Mouse (Mus musculus): Measurements from ENCODE around the gene Tmem179b. TPM values are rescaled to one million over a fixed set of nuclear protein-coding genes. Genes with fewer than 3 reads are reported as not detected.

The Tmem179b gene
- polyA plus RNA-seq, 1 experiment from 2014 or later: 18.0 TPM

Other genes starting within 250 kb of the Tmem179b start
- 0.65 TPM for gene Slc22a8, start 183.2 kb downstream of the Tmem179b start, polyA plus RNA-seq (2014; fragmentation: Illumina TruSeq; extraction: RNeasy Lipid Tissue Mini Kit (QIAGEN cat#74804); ENCODE audit: low read depth, low replicate concordance)
- gene Slc22a6, start 156.4 kb downstream of the Tmem179b start, polyA plus RNA-seq (2014; fragmentation: Illumina TruSeq; extraction: RNeasy Lipid Tissue Mini Kit (QIAGEN cat#74804); ENCODE audit: low read depth, low replicate concordance): not detected
- not detected for gene Chrm1, start 110.7 kb downstream of the Tmem179b start, polyA plus RNA-seq (2014; fragmentation: Illumina TruSeq; extraction: RNeasy Lipid Tissue Mini Kit (QIAGEN cat#74804); ENCODE audit: low read depth, low replicate concordance)
- 53.3 TPM for gene Slc3a2, start 51.1 kb downstream of the Tmem179b start, polyA plus RNA-seq (2014; fragmentation: Illumina TruSeq; extraction: RNeasy Lipid Tissue Mini Kit (QIAGEN cat#74804); ENCODE audit: low read depth, low replicate concordance)
- gene Wdr74, start 38.6 kb downstream of the Tmem179b start, polyA plus RNA-seq (2014; fragmentation: Illumina TruSeq; extraction: RNeasy Lipid Tissue Mini Kit (QIAGEN cat#74804); ENCODE audit: low read depth, low replicate concordance): 21.9 TPM
- not detected for gene 1700092M07Rik, start 33.7 kb downstream of the Tmem179b start, polyA plus RNA-seq (2014; fragmentation: Illumina TruSeq; extraction: RNeasy Lipid Tissue Mini Kit (QIAGEN cat#74804); ENCODE audit: low read depth, low replicate concordance)
- gene Stx5a, start 33.1 kb downstream of the Tmem179b start, polyA plus RNA-seq (2014; fragmentation: Illumina TruSeq; extraction: RNeasy Lipid Tissue Mini Kit (QIAGEN cat#74804); ENCODE audit: low read depth, low replicate concordance): 51.6 TPM
- gene Nxf1, start 17.4 kb downstream of the Tmem179b start, polyA plus RNA-seq (2014; fragmentation: Illumina TruSeq; extraction: RNeasy Lipid Tissue Mini Kit (QIAGEN cat#74804); ENCODE audit: low read depth, low replicate concordance): 80.9 TPM
- gene Tmem223, start 3.5 kb downstream of the Tmem179b start, polyA plus RNA-seq (2014; fragmentation: Illumina TruSeq; extraction: RNeasy Lipid Tissue Mini Kit (QIAGEN cat#74804); ENCODE audit: low read depth, low replicate concordance): 132 TPM
- 4.8 TPM for gene Taf6l, start 11.9 kb upstream of the Tmem179b start, polyA plus RNA-seq (2014; fragmentation: Illumina TruSeq; extraction: RNeasy Lipid Tissue Mini Kit (QIAGEN cat#74804); ENCODE audit: low read depth, low replicate concordance)
- 84.7 TPM for gene Polr2g, start 24.1 kb upstream of the Tmem179b start, polyA plus RNA-seq (2014; fragmentation: Illumina TruSeq; extraction: RNeasy Lipid Tissue Mini Kit (QIAGEN cat#74804); ENCODE audit: low read depth, low replicate concordance)
- gene Zbtb3, start 28.1 kb upstream of the Tmem179b start, polyA plus RNA-seq (2014; fragmentation: Illumina TruSeq; extraction: RNeasy Lipid Tissue Mini Kit (QIAGEN cat#74804); ENCODE audit: low read depth, low replicate concordance): 1.9 TPM
- 19.7 TPM for gene Ttc9c, start 44.9 kb upstream of the Tmem179b start, polyA plus RNA-seq (2014; fragmentation: Illumina TruSeq; extraction: RNeasy Lipid Tissue Mini Kit (QIAGEN cat#74804); ENCODE audit: low read depth, low replicate concordance)
- gene Hnrnpul2, start 45.5 kb upstream of the Tmem179b start, polyA plus RNA-seq (2014; fragmentation: Illumina TruSeq; extraction: RNeasy Lipid Tissue Mini Kit (QIAGEN cat#74804); ENCODE audit: low read depth, low replicate concordance): 53.1 TPM
- not detected for gene AC129217.1, start 55.3 kb upstream of the Tmem179b start, polyA plus RNA-seq (2014; fragmentation: Illumina TruSeq; extraction: RNeasy Lipid Tissue Mini Kit (QIAGEN cat#74804); ENCODE audit: low read depth, low replicate concordance)
- gene Bscl2, start 63.0 kb upstream of the Tmem179b start, polyA plus RNA-seq (2014; fragmentation: Illumina TruSeq; extraction: RNeasy Lipid Tissue Mini Kit (QIAGEN cat#74804); ENCODE audit: low read depth, low replicate concordance): 28.4 TPM
- gene Gng3, start 64.7 kb upstream of the Tmem179b start, polyA plus RNA-seq (2014; fragmentation: Illumina TruSeq; extraction: RNeasy Lipid Tissue Mini Kit (QIAGEN cat#74804); ENCODE audit: low read depth, low replicate concordance): not detected
- gene Lrrn4cl, start 76.3 kb upstream of the Tmem179b start, polyA plus RNA-seq (2014; fragmentation: Illumina TruSeq; extraction: RNeasy Lipid Tissue Mini Kit (QIAGEN cat#74804); ENCODE audit: low read depth, low replicate concordance): 3.0 TPM
- gene Ubxn1, start 97.0 kb upstream of the Tmem179b start, polyA plus RNA-seq (2014; fragmentation: Illumina TruSeq; extraction: RNeasy Lipid Tissue Mini Kit (QIAGEN cat#74804); ENCODE audit: low read depth, low replicate concordance): 129 TPM
- 58.9 TPM for gene Uqcc3, start 106.5 kb upstream of the Tmem179b start, polyA plus RNA-seq (2014; fragmentation: Illumina TruSeq; extraction: RNeasy Lipid Tissue Mini Kit (QIAGEN cat#74804); ENCODE audit: low read depth, low replicate concordance)
- gene Lbhd1, start 109.3 kb upstream of the Tmem179b start, polyA plus RNA-seq (2014; fragmentation: Illumina TruSeq; extraction: RNeasy Lipid Tissue Mini Kit (QIAGEN cat#74804); ENCODE audit: low read depth, low replicate concordance): 0.76 TPM
- gene Gm49403, start 109.5 kb upstream of the Tmem179b start, polyA plus RNA-seq (2014; fragmentation: Illumina TruSeq; extraction: RNeasy Lipid Tissue Mini Kit (QIAGEN cat#74804); ENCODE audit: low read depth, low replicate concordance): not detected
- 33.7 TPM for gene 1810009A15Rik, start 114.4 kb upstream of the Tmem179b start, polyA plus RNA-seq (2014; fragmentation: Illumina TruSeq; extraction: RNeasy Lipid Tissue Mini Kit (QIAGEN cat#74804); ENCODE audit: low read depth, low replicate concordance)
- gene Gm49416, start 114.5 kb upstream of the Tmem179b start, polyA plus RNA-seq (2014; fragmentation: Illumina TruSeq; extraction: RNeasy Lipid Tissue Mini Kit (QIAGEN cat#74804); ENCODE audit: low read depth, low replicate concordance): not detected
- 8.8 TPM for gene Ints5, start 118.5 kb upstream of the Tmem179b start, polyA plus RNA-seq (2014; fragmentation: Illumina TruSeq; extraction: RNeasy Lipid Tissue Mini Kit (QIAGEN cat#74804); ENCODE audit: low read depth, low replicate concordance)
- gene Ganab, start 123.6 kb upstream of the Tmem179b start, polyA plus RNA-seq (2014; fragmentation: Illumina TruSeq; extraction: RNeasy Lipid Tissue Mini Kit (QIAGEN cat#74804); ENCODE audit: low read depth, low replicate concordance): 55.4 TPM
- 39.6 TPM for gene B3gat3, start 145.9 kb upstream of the Tmem179b start, polyA plus RNA-seq (2014; fragmentation: Illumina TruSeq; extraction: RNeasy Lipid Tissue Mini Kit (QIAGEN cat#74804); ENCODE audit: low read depth, low replicate concordance)
- 19.5 TPM for gene Rom1, start 154.9 kb upstream of the Tmem179b start, polyA plus RNA-seq (2014; fragmentation: Illumina TruSeq; extraction: RNeasy Lipid Tissue Mini Kit (QIAGEN cat#74804); ENCODE audit: low read depth, low replicate concordance)
- 11.8 TPM for gene Eml3, start 155.1 kb upstream of the Tmem179b start, polyA plus RNA-seq (2014; fragmentation: Illumina TruSeq; extraction: RNeasy Lipid Tissue Mini Kit (QIAGEN cat#74804); ENCODE audit: low read depth, low replicate concordance)
- gene Mta2, start 167.4 kb upstream of the Tmem179b start, polyA plus RNA-seq (2014; fragmentation: Illumina TruSeq; extraction: RNeasy Lipid Tissue Mini Kit (QIAGEN cat#74804); ENCODE audit: low read depth, low replicate concordance): 34.6 TPM
- gene Tut1, start 179.4 kb upstream of the Tmem179b start, polyA plus RNA-seq (2014; fragmentation: Illumina TruSeq; extraction: RNeasy Lipid Tissue Mini Kit (QIAGEN cat#74804); ENCODE audit: low read depth, low replicate concordance): 9.8 TPM
- gene Eef1g, start 192.6 kb upstream of the Tmem179b start, polyA plus RNA-seq (2014; fragmentation: Illumina TruSeq; extraction: RNeasy Lipid Tissue Mini Kit (QIAGEN cat#74804); ENCODE audit: low read depth, low replicate concordance): 285 TPM
- 84.3 TPM for gene Ahnak, start 214.8 kb upstream of the Tmem179b start, polyA plus RNA-seq (2014; fragmentation: Illumina TruSeq; extraction: RNeasy Lipid Tissue Mini Kit (QIAGEN cat#74804); ENCODE audit: low read depth, low replicate concordance)